Mouse (Mus musculus): Measurements from ENCODE around the gene Slc16a8.

The Slc16a8 gene
- long read RNA-seq, experiment 1 = 0 reads
- long read RNA-seq, experiment 2 = 0 reads

DNA sequence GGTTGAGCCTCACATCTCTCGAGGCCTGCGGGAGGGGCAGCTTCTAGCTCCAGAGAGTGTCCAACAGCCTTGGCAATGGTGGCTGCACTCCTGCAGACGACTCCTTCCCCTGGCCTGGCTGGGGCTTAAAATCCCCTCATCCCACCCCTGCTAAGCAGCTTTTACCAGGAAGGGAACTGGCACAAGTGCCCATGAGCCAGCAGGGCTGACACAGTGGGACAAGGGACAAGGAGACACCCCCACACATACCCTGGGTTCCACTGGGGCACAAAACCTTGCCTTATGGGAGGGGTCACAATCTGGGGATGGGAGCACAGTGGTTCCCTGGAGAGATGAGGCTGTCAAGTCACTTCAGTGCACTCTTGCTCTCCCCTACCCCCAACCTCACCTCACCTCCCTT is at the start of gene Slc16a8:
Slc16a8 (minus strand) TSS at position 101 of the 400 bp plus-strand sequence.
- intact Hi-C loops (cut with DNase I) = no loop called here

GRCm38 (mm10) chr15:79303725-79304124 is 49.2 kb upstream of the Slc16a8 start:
- intact Hi-C loops (cut with DNase I) = no loop called here

GRCm38 (mm10) chr15:79299563-79300155 is 45.1 kb upstream of the Slc16a8 start:
- intact Hi-C loops (cut with DNase I) = no loop called here

DNA sequence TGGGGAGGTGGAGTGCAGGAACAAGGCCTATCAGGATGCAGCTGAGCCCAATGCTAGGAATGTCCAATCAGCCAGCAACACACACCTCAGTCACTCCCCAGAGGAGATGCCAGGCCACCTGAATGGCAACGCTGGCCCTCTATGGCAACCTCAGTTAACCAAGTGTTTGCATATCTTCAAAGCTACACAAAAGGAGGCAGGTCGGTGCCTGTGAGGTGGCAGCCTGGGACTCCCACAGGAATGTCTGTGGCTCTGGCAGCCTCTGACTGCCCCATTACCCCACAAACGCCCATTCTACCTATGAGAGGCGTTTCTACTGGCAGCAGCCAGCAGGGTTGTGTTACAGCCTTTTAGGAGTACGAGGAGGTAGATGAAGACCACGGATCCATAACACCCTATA is 44.0 kb upstream of the Slc16a8 start:
- intact Hi-C loops (cut with DNase I) = no loop called here

- intact Hi-C loops (cut with DNase I) = no loop called here
Observed at GRCm38 (mm10) chr15:79292779-79293178, 38.2 kb upstream of the Slc16a8 start.

GRCm38 (mm10) chr15:79290340-79290739 is 35.8 kb upstream of the Slc16a8 start:
- intact Hi-C loops (cut with DNase I) = no loop called here

DNA sequence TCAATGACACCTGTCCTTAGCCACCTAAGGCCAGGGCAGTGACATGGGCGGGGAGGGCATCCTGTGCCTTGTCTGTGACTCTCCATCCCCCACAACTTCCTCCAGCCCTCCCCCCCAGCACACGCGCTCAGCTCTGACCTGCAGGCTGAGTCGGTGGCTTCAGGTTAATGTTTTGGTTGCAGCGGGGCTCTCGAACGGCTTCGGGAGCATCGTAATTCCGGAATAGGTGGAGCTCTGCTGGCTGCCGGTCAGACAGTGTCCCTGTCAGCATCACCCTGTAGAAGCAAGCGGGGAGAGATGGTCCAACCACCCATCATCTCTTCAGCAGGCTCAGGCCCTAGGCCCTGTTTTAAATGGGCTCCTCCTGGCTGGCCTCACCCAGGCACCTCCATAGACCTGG is 34.9 kb upstream of the Slc16a8 start:
- intact Hi-C loops (cut with DNase I) = no loop called here

DNA sequence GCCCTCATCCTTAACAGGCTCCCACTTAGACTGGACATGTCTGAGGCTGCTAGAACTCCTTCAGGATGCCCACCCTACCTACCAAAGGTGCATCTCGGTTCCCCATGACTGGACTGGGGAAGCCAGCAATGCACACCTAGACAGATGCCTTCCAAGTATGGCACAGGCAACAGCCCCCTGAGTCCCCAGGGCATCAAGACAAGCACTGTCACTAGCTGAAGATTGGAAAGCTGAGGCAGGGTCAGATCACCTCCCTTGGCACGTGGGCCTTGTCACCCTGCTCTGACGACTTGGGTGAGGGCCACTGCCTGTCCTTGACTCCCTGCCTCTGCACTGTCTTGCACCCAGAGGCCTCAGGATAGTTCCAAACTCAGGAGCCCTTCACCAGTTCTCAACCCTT is 33.8 kb upstream of the Slc16a8 start:
- intact Hi-C loops (cut with DNase I) = no loop called here

GRCm38 (mm10) chr15:79287091-79287490 is 32.5 kb upstream of the Slc16a8 start:
- intact Hi-C loops (cut with DNase I) = no loop called here

DNA sequence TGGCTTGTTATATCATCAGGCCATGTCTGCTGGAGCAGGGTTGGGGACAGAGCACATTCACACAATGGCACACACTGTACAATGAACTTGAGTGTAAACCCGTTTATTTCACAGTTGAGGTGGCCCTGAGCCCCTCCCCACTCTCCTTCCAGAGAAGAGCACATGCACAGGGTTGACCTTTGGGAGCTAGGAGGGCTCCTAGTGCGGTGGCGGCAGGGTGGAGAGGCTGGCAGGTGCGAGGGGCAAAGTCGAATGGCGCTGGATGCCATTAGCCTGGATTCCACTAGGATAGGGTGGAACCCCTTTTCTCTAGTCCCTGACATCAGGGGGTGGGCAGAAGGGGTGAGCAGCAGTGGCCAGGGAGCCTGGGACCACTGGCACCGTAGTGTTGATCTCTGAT is 31.6 kb upstream of the Slc16a8 start:
- intact Hi-C loops (cut with DNase I) = no loop called here

DNA sequence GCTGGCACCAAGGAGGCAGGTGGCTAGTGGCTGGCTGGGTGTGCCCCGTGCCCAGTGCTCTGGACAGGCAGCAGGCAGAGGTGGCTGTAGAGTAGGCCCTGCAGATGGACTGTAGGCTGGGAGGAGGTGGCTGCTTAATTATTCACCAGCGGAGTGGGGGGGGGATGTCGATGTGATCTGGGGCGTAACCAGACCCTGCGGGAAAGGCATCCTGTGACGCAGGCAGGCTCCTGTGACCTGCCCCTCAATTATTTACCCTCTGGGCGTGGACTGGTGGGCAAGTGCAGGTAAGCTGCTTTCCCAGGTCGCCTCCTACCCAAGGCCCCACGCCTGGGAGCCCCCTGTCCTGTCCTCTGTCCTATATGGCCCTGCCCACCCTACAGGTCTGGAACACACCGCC is 30.8 kb upstream of the Slc16a8 start, which contains the start of gene Baiap2l2:
Baiap2l2 (minus strand) TSS at position 139 of the 400 bp plus-strand sequence.
- intact Hi-C loops (cut with DNase I) = no loop called here

GRCm38 (mm10) chr15:79283371-79283770 is 28.8 kb upstream of the Slc16a8 start:
- intact Hi-C loops (cut with DNase I) = no loop called here

GRCm38 (mm10) chr15:79282434-79282833 is 27.9 kb upstream of the Slc16a8 start:
- intact Hi-C loops (cut with DNase I) = no loop called here

DNA sequence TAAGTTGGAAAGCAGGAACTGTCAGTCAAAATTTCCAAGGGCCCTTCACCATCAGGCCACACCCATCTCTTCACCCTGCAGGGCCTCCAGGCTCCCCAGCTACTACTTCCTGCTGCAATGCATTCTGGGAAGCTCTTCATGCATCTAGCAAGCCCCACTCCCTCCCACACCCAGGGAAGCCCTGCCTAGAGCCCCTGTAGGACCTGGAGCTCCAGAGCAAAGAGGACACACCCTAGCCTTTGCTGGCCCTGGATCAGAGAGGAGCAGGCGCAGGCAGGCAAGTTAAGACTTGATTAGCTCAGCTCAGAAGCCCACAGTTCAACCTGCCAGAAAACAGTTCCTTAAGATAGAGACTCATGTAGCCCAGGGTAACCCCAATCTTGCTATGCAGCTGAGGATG is 26.8 kb upstream of the Slc16a8 start:
- intact Hi-C loops (cut with DNase I) = no loop called here

DNA sequence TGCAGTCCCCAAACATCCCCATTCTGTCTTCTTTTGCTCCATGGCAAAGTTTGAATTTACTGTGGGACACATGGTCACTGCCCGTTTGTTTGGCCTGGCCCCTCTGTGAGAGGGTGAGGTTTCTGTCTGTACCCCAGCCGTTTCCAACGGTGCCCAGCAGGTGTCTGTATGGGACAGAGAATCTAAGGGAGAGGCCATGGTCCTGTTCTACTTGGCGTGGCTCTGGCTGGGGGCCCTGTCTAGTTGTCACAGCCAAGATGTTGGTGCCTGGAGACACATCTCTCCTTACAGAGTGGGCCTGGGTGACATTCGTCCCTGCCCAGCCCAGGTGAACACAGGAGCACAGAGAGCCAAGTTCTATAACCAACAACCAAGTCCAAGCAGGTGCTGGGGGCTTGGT is 26.3 kb upstream of the Slc16a8 start:
- intact Hi-C loops (cut with DNase I) = no loop called here

DNA sequence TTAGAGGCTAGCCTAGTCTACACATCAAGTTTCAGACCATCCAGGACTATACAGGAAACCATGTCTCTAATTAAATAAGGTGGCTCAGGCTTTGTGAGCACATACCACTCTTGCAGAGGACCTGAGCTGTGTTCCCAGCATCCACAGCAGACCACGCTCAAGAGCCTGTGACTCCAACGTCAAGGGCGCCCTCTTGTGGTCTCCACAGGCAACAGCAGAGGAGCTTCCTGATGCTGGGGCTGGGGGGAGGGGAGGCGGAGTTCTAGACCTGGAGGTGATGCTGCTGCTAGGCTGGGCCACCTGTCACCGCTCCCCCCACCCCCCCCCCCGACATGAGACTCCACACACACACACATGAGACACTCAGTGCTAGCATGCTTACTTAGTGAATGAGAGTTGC is 25.6 kb upstream of the Slc16a8 start:
- intact Hi-C loops (cut with DNase I) = no loop called here

- intact Hi-C loops (cut with DNase I) = no loop called here
Observed at GRCm38 (mm10) chr15:79277728-79278127, 23.2 kb upstream of the Slc16a8 start.

- intact Hi-C loops (cut with DNase I) = no loop called here
Observed at GRCm38 (mm10) chr15:79273020-79273419, 18.5 kb upstream of the Slc16a8 start.

GRCm38 (mm10) chr15:79271124-79271746 is 16.7 kb upstream of the Slc16a8 start:
- intact Hi-C loops (cut with DNase I) = no loop called here

- intact Hi-C loops (cut with DNase I) = no loop called here
Observed at GRCm38 (mm10) chr15:79270317-79271123, 16.0 kb upstream of the Slc16a8 start.

DNA sequence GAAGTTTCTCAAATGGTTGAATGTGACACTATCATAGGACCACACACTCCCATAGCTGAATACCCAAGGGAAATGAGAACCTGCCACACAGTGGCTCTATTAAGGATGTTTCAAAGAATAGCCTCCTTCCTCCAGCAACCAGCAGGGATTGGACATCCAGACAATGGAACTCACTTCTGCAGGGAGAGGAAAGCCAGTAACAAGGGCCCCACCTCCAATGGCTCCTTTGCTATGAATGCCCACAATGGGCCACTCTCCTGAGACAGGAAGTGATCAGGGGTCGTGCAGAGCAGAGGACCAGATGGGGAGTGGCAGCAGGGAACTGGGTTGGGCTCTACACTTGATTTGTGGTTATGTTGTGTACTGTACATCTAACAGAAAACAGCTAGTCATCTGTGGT is 14.0 kb upstream of the Slc16a8 start:
- intact Hi-C loops (cut with DNase I) = no loop called here

DNA sequence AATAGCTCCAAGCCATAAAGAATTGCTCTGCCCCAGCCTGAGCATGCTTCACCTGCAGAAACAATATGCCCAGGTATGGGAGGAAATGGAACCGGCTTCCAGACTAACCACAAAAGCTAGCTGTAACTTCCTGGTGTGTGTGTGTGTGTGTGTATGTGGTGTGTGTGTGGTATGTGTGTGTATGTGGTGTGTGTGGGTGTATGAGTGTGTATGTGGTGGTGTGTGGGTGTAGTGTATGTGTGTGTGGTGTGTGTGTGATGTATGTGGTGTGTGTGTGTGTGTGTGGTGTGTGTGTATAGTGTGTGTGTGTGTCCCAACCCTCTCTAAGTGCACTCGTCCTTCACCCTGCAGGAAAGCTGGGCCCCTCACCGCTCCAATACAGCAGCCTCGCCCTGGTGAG is 10.8 kb upstream of the Slc16a8 start:
- intact Hi-C loops (cut with DNase I) = no loop called here

Data from adrenal gland (tissue).